Mouse (Mus musculus): ENCODE results near the gene Dctn1. TPM values are rescaled to one million over a fixed set of nuclear protein-coding genes. Genes with fewer than 3 reads are reported as not detected.
A peak's percentile ranks its signal among the peaks of the same experiment; 100 is the strongest.

Dctn1 gene
- polyA plus RNA-seq, 1 experiment from 2014 or later: 101 TPM

DNA sequence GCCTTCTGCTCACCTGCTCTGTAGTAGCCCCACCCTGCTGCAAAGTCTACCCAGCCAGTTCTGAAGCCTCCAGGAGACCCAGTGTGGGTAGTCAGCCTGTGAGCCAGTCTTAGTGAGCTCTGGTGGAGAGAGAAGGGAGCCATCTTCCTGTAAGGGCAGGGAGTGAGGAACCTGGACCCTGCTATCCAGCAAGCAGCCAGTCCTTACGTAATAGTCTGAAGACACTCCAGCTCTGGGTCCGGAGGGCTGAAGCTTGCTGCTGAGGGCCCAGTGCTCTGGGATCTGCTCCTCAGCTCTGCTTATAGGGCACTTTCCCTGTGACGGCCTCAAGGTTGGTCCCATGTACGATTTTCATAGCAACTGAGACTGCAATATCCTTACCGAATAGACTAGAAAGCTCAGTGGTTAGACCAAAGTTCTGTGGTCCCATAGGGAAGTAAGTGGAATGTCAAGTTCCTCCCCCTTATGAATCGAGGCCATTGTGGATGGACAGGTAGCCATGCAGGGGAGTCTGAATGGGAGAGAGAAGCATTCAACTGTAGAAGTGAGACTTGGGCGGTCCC lies 30.7 kb upstream of the Dctn1 start, which contains the start of gene Rtkn:
Gene Rtkn (plus strand): TSS at position 513 of the 563 bp plus-strand sequence.
- no peak for DNase-seq (ENCODE audit: low spot score)
- H3K4me1 ChIP-seq (ENCODE audit: control insufficient read depth, insufficient read depth, low read length): peaks cover 12% of the 10 kb centered on the region
- no peak within 1 kb of the TSS for H3K4me3 ChIP-seq (ENCODE audit: low read depth, low read length)
- WGBS: 56% methylated on average over 7 of the region's 7 CpGs
- ATAC-seq: no peak
- peak within 1 kb of the TSS; percentile 67 for H3K4me2 ChIP-seq (ENCODE audit: low read length)
- no peak within 1 kb of the TSS for H3K27ac ChIP-seq (ENCODE audit: low read depth, low read length)
- H3K9ac ChIP-seq (ENCODE audit: low read length): no peak within 1 kb of the TSS
- H3K27me3 ChIP-seq (replicated peaks; ENCODE audit: control insufficient read depth, insufficient read depth, low read length): peaks cover 7% of the 10 kb centered on the region; the same call in 1 of the 2 replicates
- H3K9me3 ChIP-seq (replicated peaks; ENCODE audit: control insufficient read depth, low read length): no peaks in the 10 kb centered on the region
- H3K36me3 ChIP-seq (ENCODE audit: control insufficient read depth, insufficient read depth, low read length): no peaks in the 10 kb centered on the region

DNA sequence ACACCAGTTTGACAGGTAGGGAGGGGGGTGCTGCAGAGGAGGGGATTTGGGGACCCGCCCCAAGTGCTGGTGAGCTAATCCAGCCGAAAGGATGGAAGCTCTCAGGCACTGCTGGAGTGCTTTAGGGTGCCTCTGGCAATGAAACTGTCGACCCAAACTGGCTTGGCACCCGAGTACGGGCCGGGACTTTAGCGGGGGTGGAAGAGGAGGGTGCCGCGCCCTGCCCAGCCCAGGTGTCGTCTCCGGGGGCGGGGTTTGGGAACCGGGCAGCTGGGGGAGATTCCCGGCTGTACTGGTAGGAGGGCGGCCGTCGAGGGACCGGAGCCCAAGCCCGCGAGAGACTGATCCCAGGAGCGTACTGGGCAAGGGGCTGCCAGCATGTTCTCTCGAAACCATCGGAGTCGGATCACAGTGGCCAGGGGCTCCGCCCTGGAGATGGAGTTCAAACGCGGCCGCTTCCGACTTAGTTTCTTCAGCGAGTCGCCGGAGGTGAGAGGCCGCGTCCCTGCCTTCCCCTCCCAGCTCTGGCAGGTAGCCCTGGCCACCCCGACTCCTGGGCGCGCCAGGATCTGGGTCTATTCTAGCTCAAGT lies 30.1 kb upstream of the Dctn1 start:
- Histone ChIP-seq H3K36me3 (ENCODE audit: control insufficient read depth, insufficient read depth, low read length) (no peaks in the 10 kb centered on the region), H3K4me3 (ENCODE audit: low read depth, low read length) (no peak overlapping the region), H3K27me3 (replicated peaks; ENCODE audit: control insufficient read depth, insufficient read depth, low read length) (peaks cover 7% of the 10 kb centered on the region; the same call in 1 of the 2 replicates), H3K9ac (ENCODE audit: low read length) (no peak overlapping the region), H3K9me3 (replicated peaks; ENCODE audit: control insufficient read depth, low read length) (no peaks in the 10 kb centered on the region), H3K4me2 (ENCODE audit: low read length) (peak overlapping the region; percentile 67), H3K4me1 (ENCODE audit: control insufficient read depth, insufficient read depth, low read length) (peaks cover 12% of the 10 kb centered on the region), H3K27ac (ENCODE audit: low read depth, low read length) (no peak overlapping the region)
- no peak for DNase-seq (ENCODE audit: low spot score)
- ATAC-seq: no peak
- WGBS: 7% methylated on average over 36 of the region's 37 CpGs

DNA sequence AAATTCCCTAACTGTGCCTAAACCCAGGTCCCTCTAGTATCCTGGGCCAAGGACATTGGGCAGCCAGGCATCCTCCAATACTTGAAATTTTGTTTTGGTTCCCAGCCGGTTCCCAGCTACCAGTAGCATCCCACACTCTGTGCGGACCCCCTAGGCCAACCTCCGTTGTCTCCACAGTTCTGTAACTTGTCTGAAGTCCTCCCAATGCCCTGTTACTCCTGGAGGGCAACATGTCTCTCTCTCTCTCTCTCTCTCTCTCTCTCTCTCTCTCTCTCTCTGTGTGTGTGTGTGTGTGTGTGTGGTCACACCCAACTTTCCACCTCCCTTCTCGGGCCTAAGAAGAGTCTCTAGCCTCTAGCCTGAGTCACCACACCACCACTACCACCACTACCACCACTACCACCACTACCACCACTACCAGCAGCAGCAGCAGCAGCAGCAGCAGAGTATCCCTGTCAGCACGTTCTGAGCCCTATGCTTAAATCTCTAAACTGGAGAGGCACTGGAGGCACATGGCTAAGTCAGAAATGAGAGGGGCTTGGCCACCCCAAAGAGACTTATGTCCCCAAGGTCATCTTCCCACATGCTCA lies 29.3 kb upstream of the Dctn1 start:
- Histone ChIP-seq H3K9me3 (replicated peaks; ENCODE audit: control insufficient read depth, low read length) (no peaks in the 10 kb centered on the region), H3K4me2 (ENCODE audit: low read length) (peak overlapping the region; percentile 67), H3K36me3 (ENCODE audit: control insufficient read depth, insufficient read depth, low read length) (no peaks in the 10 kb centered on the region), H3K27me3 (replicated peaks; ENCODE audit: control insufficient read depth, insufficient read depth, low read length) (peaks cover 8% of the 10 kb centered on the region; the same call in 1 of the 2 replicates), H3K27ac (ENCODE audit: low read depth, low read length) (peak overlapping the region; percentile 80; the same call in 1 of the 2 replicates), H3K9ac (ENCODE audit: low read length) (peak overlapping the region; percentile 67; the same call in 1 of the 2 replicates), H3K4me3 (ENCODE audit: low read depth, low read length) (peak overlapping the region; percentile 33; the same call in 1 of the 2 replicates), H3K4me1 (ENCODE audit: control insufficient read depth, insufficient read depth, low read length) (peaks cover 12% of the 10 kb centered on the region)
- DNase-seq (ENCODE audit: low spot score) (no peak), ATAC-seq (no peak)
- WGBS: 24% methylated on average over 5 of the region's 5 CpGs

DNA sequence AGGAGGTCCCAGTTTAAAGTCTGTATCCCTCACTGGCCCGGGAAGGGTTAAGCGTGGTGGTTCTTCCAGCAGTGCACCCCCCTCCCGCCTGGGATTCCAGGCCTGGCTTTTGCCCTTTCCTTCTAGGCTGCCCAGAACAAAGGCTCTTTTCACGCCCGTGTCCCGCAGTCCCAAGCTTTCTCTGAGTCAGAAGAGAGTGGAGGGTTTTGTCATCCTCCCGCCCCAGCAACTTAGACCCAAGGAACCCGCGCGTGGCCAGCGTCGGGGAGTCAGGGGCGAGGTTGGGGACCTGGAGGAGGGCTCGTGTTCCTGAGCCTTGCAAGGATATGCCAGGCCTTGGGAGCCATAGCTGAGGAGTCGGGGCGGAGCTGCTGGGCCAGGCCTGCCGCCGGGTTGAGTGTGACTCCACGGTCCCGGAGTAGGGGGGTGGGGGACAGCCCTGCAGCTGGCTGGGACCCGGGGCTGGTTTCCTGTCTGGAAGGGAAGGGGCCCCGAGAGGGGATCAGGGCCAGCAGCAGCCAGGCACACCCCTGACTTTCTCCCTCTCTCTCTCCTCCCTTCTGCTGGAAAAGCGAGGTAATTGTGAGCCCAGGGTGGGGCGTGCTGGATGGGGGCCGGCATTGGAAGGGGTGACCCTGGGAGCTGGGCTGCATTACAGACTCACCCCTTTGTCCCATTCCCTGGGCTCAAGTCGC lies 28.7 kb upstream of the Dctn1 start:
- peaks cover 14% of the 10 kb centered on the region for H3K4me1 ChIP-seq (ENCODE audit: control insufficient read depth, insufficient read depth, low read length)
- ATAC-seq (peak; percentile 77), DNase-seq (ENCODE audit: low spot score) (peak; percentile 47)
- WGBS: under 1% methylated on average over 22 of the region's 26 CpGs
- H3K27ac ChIP-seq (ENCODE audit: low read depth, low read length): peak overlapping the region; percentile 80
- no peaks in the 10 kb centered on the region for H3K9me3 ChIP-seq (replicated peaks; ENCODE audit: control insufficient read depth, low read length)
- H3K4me3 ChIP-seq (ENCODE audit: low read depth, low read length): peak overlapping the region; percentile 33
- peak overlapping the region; percentile 67 for H3K9ac ChIP-seq (ENCODE audit: low read length)
- peaks cover 12% of the 10 kb centered on the region; the same call in 1 of the 2 replicates for H3K27me3 ChIP-seq (replicated peaks; ENCODE audit: control insufficient read depth, insufficient read depth, low read length)
- H3K4me2 ChIP-seq (ENCODE audit: low read length): peak overlapping the region; percentile 67
- H3K36me3 ChIP-seq (ENCODE audit: control insufficient read depth, insufficient read depth, low read length): no peaks in the 10 kb centered on the region

DNA sequence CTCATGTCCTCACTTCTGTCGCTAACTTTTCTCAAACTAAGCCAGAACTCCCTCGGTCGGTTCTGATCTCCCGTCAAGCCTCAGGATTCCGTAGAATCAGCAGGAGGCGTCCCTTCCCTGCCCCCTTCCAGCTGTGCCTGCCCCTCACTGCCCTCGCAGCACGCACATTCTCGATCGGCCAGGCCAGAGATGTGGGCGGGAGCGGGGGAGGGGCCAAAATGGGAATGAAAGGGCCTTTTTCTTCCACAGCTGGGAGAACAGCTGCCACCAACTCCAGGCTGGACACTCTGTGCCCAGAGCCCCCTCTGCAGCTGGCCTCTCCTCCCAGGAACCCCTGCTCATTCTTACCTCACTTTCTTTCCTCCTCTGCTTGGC lies 28.2 kb upstream of the Dctn1 start:
- ATAC-seq: peak; percentile 43
- Histone ChIP-seq H3K4me3 (ENCODE audit: low read depth, low read length) (peak overlapping the region; percentile 33), H3K4me2 (ENCODE audit: low read length) (peak overlapping the region; percentile 67), H3K4me1 (ENCODE audit: control insufficient read depth, insufficient read depth, low read length) (peaks cover 19% of the 10 kb centered on the region), H3K27me3 (replicated peaks; ENCODE audit: control insufficient read depth, insufficient read depth, low read length) (peaks cover 12% of the 10 kb centered on the region; the same call in 1 of the 2 replicates), H3K9me3 (replicated peaks; ENCODE audit: control insufficient read depth, low read length) (no peaks in the 10 kb centered on the region), H3K27ac (ENCODE audit: low read depth, low read length) (peak overlapping the region; percentile 80), H3K9ac (ENCODE audit: low read length) (peak overlapping the region; percentile 67), H3K36me3 (ENCODE audit: control insufficient read depth, insufficient read depth, low read length) (no peaks in the 10 kb centered on the region)
- WGBS: 2% methylated on average over 12 of the region's 12 CpGs
- DNase-seq (ENCODE audit: low spot score): peak; percentile 55

DNA sequence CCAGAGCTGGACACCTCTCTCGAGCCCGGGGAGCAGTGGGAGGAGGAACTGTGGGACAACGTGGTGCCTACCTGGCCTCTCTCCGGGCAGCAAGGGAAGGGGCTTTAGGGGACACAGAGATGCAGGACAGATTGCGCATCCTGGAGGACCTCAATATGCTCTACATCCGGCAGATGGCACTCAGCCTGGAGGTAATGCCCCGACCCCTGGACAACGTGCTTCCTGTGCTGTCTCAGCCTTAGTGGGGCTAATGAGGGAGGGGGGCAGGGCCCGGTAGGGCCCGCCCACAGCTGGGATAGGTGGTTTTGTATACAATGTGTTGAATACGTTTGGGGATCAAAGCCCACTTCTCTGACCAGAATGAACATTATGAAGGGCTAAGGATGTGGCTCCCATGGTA lies 27.7 kb upstream of the Dctn1 start:
- H3K4me1 ChIP-seq (ENCODE audit: control insufficient read depth, insufficient read depth, low read length): peaks cover 19% of the 10 kb centered on the region
- peak; percentile 27; the same call in 1 of the 2 replicates for ATAC-seq

DNA sequence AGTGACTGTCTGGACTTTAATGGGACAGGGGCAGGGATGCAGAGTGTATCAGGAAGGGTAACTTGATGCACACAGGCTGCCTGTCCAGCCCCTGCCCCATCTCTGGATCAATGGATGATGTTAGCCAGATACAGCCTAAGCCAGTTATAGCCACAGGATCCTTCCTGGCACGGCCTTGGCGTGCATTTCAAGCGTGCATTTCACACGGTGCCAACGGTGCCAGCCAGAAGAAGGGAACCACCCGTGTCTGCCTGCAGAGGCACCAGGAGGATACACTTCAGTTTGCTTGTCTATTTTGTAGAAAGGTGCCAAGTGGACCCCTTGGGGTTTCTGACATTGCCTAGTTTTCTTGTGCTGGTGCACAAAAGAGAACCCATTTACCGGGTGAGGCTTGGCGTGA lies 25.7 kb upstream of the Dctn1 start:
- no peak overlapping the region for H3K4me3 ChIP-seq (ENCODE audit: low read depth, low read length)
- H3K9me3 ChIP-seq (replicated peaks; ENCODE audit: control insufficient read depth, low read length): no peaks in the 10 kb centered on the region
- ATAC-seq (no peak), DNase-seq (ENCODE audit: low spot score) (no peak)
- no peak overlapping the region for H3K4me2 ChIP-seq (ENCODE audit: low read length)
- no peak overlapping the region for H3K27ac ChIP-seq (ENCODE audit: low read depth, low read length)
- peaks cover 12% of the 10 kb centered on the region; the same call in 1 of the 2 replicates for H3K27me3 ChIP-seq (replicated peaks; ENCODE audit: control insufficient read depth, insufficient read depth, low read length)
- no peaks in the 10 kb centered on the region for H3K36me3 ChIP-seq (ENCODE audit: control insufficient read depth, insufficient read depth, low read length)
- H3K4me1 ChIP-seq (ENCODE audit: control insufficient read depth, insufficient read depth, low read length): peaks cover 19% of the 10 kb centered on the region
- no peak overlapping the region for H3K9ac ChIP-seq (ENCODE audit: low read length)
- 88% methylated on average over 8 of the region's 8 CpGs for WGBS

More for the DNA sequence above, 27.7 kb upstream of the Dctn1 start:
- Histone ChIP-seq H3K9me3 (replicated peaks; ENCODE audit: control insufficient read depth, low read length) (no peaks in the 10 kb centered on the region), H3K36me3 (ENCODE audit: control insufficient read depth, insufficient read depth, low read length) (no peaks in the 10 kb centered on the region), H3K4me3 (ENCODE audit: low read depth, low read length) (peak overlapping the region; percentile 33), H3K27ac (ENCODE audit: low read depth, low read length) (peak overlapping the region; percentile 80; the same call in 1 of the 2 replicates), H3K27me3 (replicated peaks; ENCODE audit: control insufficient read depth, insufficient read depth, low read length) (peaks cover 12% of the 10 kb centered on the region; the same call in 1 of the 2 replicates), H3K9ac (ENCODE audit: low read length) (peak overlapping the region; percentile 67; the same call in 1 of the 2 replicates), H3K4me2 (ENCODE audit: low read length) (peak overlapping the region; percentile 67)
- no peak for DNase-seq (ENCODE audit: low spot score)
- WGBS: under 1% methylated on average over 11 of the region's 11 CpGs

DNA sequence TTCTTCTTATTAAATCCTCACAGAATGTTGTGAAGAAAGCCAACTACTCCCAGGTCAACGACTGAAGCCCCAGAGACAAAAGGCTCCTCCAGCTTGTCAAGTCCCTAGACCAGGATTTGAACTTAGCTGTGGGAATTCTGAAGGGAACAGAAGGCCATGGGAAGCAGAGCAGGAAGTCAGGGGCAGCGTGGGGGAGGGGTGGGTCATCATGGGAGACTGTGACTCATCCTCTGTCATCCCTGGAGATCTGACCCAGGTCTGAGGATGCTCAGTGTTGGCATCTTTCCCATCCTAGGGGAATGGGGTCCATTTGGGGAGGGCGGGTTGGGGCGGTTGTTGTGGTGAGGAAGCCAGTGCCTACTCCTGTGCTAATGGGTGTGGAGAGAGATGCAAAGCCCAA lies 24.1 kb upstream of the Dctn1 start:
- Histone ChIP-seq H3K4me1 (ENCODE audit: control insufficient read depth, insufficient read depth, low read length) (peaks cover 18% of the 10 kb centered on the region), H3K9me3 (replicated peaks; ENCODE audit: control insufficient read depth, low read length) (no peaks in the 10 kb centered on the region), H3K36me3 (ENCODE audit: control insufficient read depth, insufficient read depth, low read length) (no peaks in the 10 kb centered on the region), H3K4me2 (ENCODE audit: low read length) (peak overlapping the region; percentile 61; the same call in 1 of the 2 replicates), H3K9ac (ENCODE audit: low read length) (peak overlapping the region; percentile 64; the same call in 1 of the 2 replicates), H3K4me3 (ENCODE audit: low read depth, low read length) (no peak overlapping the region), H3K27me3 (replicated peaks; ENCODE audit: control insufficient read depth, insufficient read depth, low read length) (0 out of 2 replicates have a peak, but pooled peaks cover 10% of the 10 kb centered on the region), H3K27ac (ENCODE audit: low read depth, low read length) (no peak overlapping the region)
- 24% methylated on average over 4 of the region's 4 CpGs for WGBS
- DNase-seq (ENCODE audit: low spot score): no peak
- ATAC-seq: no peak

Measured in forebrain, embryonic 14.5 days (tissue).